Mouse (Mus musculus) hindbrain, embryonic 16.5 days (tissue): ENCODE measurements at regions not wholly inside any gene's neighbourhood (a gene's known extent, or its start where the extent isn't known, plus 50 kb on each side); places are given as distances from the start of the nearest gene placed in this dataset.

Experiments
- ATAC-seq: fragments of 200-750 bp; cut with Nextera tagmentation; 2 replicates; pipeline ENCODE4 v1.8.0; 2017; ENCODE audit warnings: moderate TSS enrichment, moderate library complexity
- H3K27ac ChIP-seq: fragments of 300-500 bp; sonication (generic); 2 replicates; pipeline ENCODE4 v1.5.1; 2014; ENCODE audit warnings: low read depth, mild to moderate bottlenecking, control low read depth, low read length, moderate library complexity
- H3K27me3 ChIP-seq: fragments of 300-500 bp; sonication (generic); replicated peaks from 2 replicates; pipeline ENCODE4 v1.6.1; 2014; ENCODE audit warnings: low read length; ENCODE audit not compliant: control insufficient read depth, insufficient read depth
- H3K36me3 ChIP-seq: fragments of 300-500 bp; sonication (generic); 2 replicates; pipeline ENCODE4 v1.6.1; 2014; ENCODE audit warnings: mild to moderate bottlenecking, low read length, moderate library complexity, mixed read lengths; ENCODE audit not compliant: control insufficient read depth, insufficient read depth
- H3K4me1 ChIP-seq: fragments of 300-500 bp; sonication (generic); 2 replicates; pipeline ENCODE4 v1.6.1; 2014; ENCODE audit warnings: low read depth, low read length; ENCODE audit not compliant: control insufficient read depth, insufficient read depth
- H3K4me2 ChIP-seq: fragments of 300-500 bp; sonication (generic); 2 replicates; pipeline ENCODE4 v1.6.1; 2014; ENCODE audit warnings: mild to moderate bottlenecking, low read length, control low read depth, moderate library complexity
- H3K4me3 ChIP-seq: fragments of 300-500 bp; sonication (generic); 2 replicates; pipeline ENCODE4 v1.5.1; 2014; ENCODE audit warnings: mild to moderate bottlenecking, low read length, control low read depth, moderate library complexity
- H3K9ac ChIP-seq: fragments of 300-500 bp; sonication (generic); 2 replicates; pipeline ENCODE4 v1.6.1; 2014; ENCODE audit warnings: low read depth, mild to moderate bottlenecking, control low read depth, low read length, moderate library complexity
- H3K9me3 ChIP-seq: fragments of 300-500 bp; sonication (generic); 2 replicates; pipeline ENCODE4 v1.6.1; 2014; ENCODE audit warnings: mild to moderate bottlenecking, low read length, moderate library complexity; ENCODE audit not compliant: control insufficient read depth
- WGBS: fragments of 180-500 bp; shearing (Covaris S2); extraction: QIAGEN DNeasy Blood & Tissue Kit; methylation state at CpG from one replicate; pipeline ENCODE4 v1.1.7; 2014; 5-methylcytosine and 5-hydroxymethylcytosine counted together

DNA sequence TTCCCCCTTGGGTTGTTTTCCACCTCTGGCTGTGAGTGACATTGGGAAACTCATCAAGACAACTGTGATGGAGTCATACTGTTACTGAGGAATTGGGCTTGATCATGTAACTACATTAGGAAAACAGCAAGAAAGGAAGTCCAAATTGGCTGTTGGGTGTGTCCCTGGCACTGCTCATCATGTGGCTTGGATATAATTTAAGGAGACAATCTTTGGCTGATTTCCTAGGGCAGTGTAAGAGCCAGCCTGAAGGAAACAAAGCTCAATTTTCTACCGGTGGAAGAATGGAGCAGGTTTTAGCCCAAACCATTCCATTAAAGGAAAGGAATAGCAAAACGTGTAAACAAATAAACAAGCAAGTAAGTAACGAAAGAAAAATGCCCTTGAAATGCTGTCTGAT is 310.4 kb downstream of the Gm10295 start:
- 78% methylated on average over 3 of the region's 3 CpGs for WGBS
- ATAC-seq: no peak
- no peaks in the 10 kb centered on the region for H3K36me3 ChIP-seq
- no peak overlapping the region for H3K4me2 ChIP-seq
- H3K4me1 ChIP-seq: no peaks in the 10 kb centered on the region
- no peak overlapping the region for H3K27ac ChIP-seq
- no peaks in the 10 kb centered on the region for H3K9me3 ChIP-seq
- H3K27me3 ChIP-seq: no peaks in the 10 kb centered on the region
- H3K4me3 ChIP-seq: no peak overlapping the region
- no peak overlapping the region for H3K9ac ChIP-seq

GRCm38 (mm10) chr7:71038537-71038936 is 312.7 kb downstream of the Gm10295 start:
- ATAC-seq: no peak
- H3K36me3 ChIP-seq: no peaks in the 10 kb centered on the region
- WGBS: 87% methylated on average over 5 of the region's 5 CpGs

GRCm38 (mm10) chr7:71033121-71033520 is 318.2 kb downstream of the Gm10295 start:
- H3K4me3 ChIP-seq: no peak overlapping the region
- H3K27me3 ChIP-seq: no peaks in the 10 kb centered on the region
- no peaks in the 10 kb centered on the region for H3K9me3 ChIP-seq
- H3K36me3 ChIP-seq: no peaks in the 10 kb centered on the region
- no peaks in the 10 kb centered on the region for H3K4me1 ChIP-seq
- no peak overlapping the region for H3K9ac ChIP-seq
- ATAC-seq: no peak
- 78% methylated on average over 12 of the region's 12 CpGs for WGBS
- no peak overlapping the region for H3K4me2 ChIP-seq
- H3K27ac ChIP-seq: no peak overlapping the region

More at GRCm38 (mm10) chr7:71038537-71038936, 312.7 kb downstream of the Gm10295 start:
- H3K4me1 ChIP-seq: no peaks in the 10 kb centered on the region
- no peak overlapping the region for H3K27ac ChIP-seq
- no peaks in the 10 kb centered on the region for H3K27me3 ChIP-seq
- H3K9me3 ChIP-seq: no peaks in the 10 kb centered on the region
- H3K4me3 ChIP-seq: no peak overlapping the region
- no peak overlapping the region for H3K4me2 ChIP-seq
- no peak overlapping the region for H3K9ac ChIP-seq

- Histone ChIP-seq H3K36me3 (no peaks in the 10 kb centered on the region), H3K27me3 (no peaks in the 10 kb centered on the region), H3K9ac (peak overlapping the region; percentile 59), H3K4me1 (peaks cover 9% of the 10 kb centered on the region), H3K4me3 (peak overlapping the region; percentile 36), H3K4me2 (peak overlapping the region; percentile 72), H3K9me3 (no peaks in the 10 kb centered on the region; the same call in 1 of the 2 replicates), H3K27ac (peak overlapping the region; percentile 46)
- WGBS: 8% methylated on average over 9 of the region's 9 CpGs
- ATAC-seq: no peak; the same call in 1 of the 2 replicates
These were observed 327.2 kb downstream of the Gm10295 start for GRCm38 (mm10) chr7:71023946-71024610.

GRCm38 (mm10) chr7:71023253-71023945 is 327.9 kb downstream of the Gm10295 start:
- Histone ChIP-seq H3K27me3 (no peaks in the 10 kb centered on the region), H3K4me2 (peak overlapping the region; percentile 72), H3K9ac (peak overlapping the region; percentile 59), H3K4me1 (peaks cover 9% of the 10 kb centered on the region), H3K9me3 (no peaks in the 10 kb centered on the region; the same call in 1 of the 2 replicates), H3K36me3 (no peaks in the 10 kb centered on the region), H3K4me3 (peak overlapping the region; percentile 36), H3K27ac (peak overlapping the region; percentile 46)
- WGBS: 5% methylated on average over 16 of the region's 16 CpGs
- peak; percentile 79 for ATAC-seq
